Mouse (Mus musculus): ENCODE measurements around the gene Ifrd1.

Gene Ifrd1

DNA sequence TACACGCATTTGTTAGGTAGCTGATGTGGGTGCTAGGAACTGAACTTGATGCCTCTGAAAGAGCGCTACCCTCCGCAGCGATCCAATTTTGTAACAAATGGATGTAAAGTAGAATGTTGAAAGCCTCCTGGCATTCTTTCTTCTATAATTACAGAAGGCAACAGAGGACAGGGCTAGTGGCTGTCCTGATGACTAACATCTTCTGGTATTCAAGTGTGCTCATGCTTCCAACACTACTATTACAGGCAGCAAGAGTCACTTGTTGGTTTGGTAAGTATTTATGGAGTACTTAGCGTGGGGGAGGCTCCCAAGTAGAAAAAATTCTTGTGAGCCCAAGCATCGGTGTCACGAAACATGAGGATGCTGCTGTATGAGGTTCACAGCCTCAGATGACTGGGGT is 9.1 kb downstream of the Ifrd1 start:
- no peak for DNase-seq

GRCm38 (mm10) chr12:40232231-40232630 is 16.1 kb downstream of the Ifrd1 start:
- no peak for DNase-seq

- no peak for DNase-seq
Measured at GRCm38 (mm10) chr12:40231632-40232031, 16.7 kb downstream of the Ifrd1 start.

DNA sequence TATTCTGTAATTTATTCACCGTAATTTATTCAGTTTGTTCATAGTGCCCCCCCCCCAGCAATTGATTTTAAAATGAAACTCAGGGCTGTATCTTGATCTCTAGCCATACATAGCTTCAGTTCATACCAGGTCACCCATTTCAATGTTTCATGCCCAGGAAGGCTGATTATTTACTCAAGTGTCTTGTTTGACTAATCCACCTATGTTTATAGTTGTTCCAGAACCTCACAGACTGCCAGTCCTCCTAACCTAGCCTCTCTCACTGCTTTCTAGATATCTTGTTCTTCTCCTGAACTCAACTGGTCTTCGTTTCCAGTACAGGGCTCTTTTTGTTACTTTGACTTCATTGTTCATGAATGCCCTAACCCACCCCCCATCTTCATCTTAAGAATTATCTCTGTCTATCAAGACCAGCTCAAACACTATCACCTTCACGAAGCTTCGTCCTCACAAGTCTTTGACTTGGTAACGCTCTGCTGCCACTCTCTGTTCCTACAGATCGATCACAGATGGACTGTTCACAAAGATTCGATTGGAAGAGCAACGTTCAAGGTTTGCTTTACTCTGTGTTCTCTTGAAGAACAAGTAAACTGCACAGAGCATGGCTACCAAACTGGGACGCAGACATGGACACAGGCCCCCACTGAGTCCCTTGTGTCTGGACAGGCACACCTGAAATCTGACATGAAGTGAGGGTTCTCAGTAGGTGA is 24.0 kb downstream of the Ifrd1 start:
- DNase-seq, result no peak

DNA sequence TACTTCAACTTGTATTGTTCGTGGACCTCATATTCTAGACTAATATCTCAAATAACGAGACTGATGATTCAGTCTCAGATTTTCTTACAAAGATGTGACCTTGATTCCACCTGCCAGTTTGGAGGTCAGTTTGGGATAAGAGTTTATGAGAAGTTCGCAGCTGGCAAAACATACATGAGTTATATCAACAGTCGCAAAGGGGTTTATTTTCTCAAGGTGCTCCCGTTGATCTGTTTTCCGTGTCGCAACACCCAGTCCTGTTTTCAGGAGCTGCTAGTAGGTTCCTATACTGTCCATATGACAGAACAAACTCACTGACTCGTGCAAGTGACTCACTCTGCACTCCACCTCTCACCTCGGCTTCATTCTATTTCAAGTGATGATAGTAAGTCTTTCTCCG is 24.6 kb downstream of the Ifrd1 start:
- DNase-seq, result no peak

- DNase-seq, result peak; percentile 98
Measured at GRCm38 (mm10) chr12:40223082-40223619, 25.2 kb downstream of the Ifrd1 start.

DNA sequence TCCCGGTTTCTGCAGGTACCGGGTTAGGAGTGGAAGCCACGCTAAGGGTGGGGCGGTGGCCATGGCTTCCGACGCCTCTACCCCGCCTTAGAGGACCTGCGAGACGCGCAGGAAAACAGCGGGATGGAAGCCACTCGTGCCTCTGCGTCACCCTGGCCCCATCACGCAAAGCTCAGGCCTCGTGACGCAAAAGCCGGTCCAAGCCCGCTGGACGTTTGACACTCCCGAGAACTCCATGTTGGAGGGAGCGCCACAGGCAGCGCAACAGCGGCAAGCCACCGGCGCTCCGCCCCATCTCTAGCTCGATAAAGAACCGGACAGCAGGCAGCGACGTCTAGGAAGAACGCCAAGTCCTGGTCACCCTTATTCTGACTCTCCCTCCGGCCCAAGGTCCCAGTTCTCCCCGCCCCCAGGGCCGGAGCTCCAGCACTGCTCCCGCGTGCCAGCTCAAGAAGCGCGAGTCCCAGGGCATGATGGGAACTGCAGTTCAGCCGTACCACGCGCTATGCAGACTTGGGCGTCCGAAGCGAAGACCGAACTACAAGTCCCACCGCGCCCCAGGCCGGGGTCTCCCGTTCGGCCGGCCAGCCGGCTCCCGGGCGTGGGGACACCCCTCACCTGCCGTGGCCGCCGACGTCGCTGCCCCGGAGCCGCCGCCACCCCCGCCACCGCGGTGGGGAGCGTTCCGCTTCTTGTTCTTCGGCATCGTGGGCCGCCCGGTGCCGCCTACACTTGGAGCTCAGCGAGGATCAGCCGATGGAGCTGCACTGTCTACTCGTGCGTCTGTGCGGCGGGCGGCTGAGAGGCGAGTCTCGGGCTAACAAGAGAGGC is 25.8 kb downstream of the Ifrd1 start:
- DNase-seq, result peak; percentile 94

- DNase-seq, result no peak
Measured at GRCm38 (mm10) chr12:40221611-40222010, 26.7 kb downstream of the Ifrd1 start.

- no peak for DNase-seq
Measured at GRCm38 (mm10) chr12:40220896-40221295, 27.4 kb downstream of the Ifrd1 start.

DNA sequence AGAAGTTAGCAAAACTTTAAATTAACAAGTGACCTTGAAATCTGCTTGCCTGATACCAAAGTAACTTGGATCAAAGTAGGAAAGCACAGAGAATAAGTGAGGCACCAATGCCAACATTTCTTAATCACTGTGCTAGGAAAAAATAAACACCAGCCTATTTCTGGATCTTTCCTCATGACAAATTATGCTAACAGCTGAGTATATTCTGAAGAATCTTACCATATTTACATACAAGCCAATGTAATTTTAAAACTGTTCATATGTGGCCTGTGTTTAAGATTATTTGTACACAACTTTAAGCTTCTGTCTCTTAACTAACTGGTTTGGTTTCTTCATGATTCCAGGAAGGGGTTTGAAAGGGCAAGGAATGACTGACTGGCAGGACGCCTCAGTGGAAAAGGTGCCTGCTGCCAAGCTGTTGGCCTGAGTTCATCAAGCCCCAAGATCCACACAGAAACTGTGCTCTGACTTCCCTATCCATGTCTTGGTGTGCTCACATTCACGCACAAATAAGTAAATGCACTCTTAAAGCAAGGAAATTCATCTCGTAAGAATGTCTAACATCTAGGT is 28.2 kb downstream of the Ifrd1 start:
- peak; percentile 51 for DNase-seq

GRCm38 (mm10) chr12:40218430-40218945 is 29.8 kb downstream of the Ifrd1 start:
- no peak for DNase-seq

- no peak for DNase-seq
Measured at GRCm38 (mm10) chr12:40217776-40218175, 30.5 kb downstream of the Ifrd1 start.

DNA sequence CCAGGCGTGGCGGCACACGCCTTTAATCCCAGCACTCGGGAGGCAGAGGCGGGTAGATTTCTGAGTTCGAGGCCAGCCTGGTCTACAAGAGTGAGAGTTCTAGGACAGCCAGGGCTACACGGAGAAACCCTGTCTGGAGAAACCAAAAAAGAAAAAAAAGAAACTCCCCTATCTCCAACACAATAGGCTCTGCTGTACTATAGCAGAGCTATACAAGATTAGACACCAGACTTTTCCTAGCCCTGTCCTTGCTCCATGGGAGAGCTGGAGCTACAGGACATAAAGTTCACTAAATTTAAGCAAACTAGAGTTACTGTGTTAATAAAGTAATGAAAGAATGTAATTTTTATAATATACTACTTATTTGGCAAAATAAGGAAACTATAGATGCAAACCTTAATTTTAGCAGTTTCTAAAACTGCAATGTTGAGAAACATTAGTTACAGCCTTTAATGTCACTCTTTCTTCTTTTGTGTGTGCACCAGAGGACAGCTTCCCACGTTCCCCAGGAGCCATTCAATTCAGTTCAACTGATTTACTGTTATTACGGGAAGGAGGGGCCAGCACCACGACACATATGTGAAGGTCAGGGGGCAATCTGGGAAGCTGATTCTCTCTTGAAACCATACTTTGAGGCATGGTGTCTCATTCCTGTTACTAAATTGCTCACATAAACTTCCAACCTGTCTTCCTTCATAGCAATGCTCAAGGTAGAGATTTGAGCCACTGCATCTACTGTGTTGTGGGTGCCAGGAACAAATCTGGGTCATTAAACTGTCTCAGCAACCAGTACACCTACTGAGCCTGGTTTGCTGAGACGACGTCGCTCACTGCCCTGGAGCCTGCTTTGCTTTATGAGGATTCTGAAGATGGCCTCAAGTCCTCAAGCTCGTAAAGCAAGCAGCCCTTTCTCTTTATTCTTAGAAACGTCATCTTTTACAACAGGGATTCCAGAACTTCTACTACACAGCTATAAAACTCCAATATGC is 33.1 kb downstream of the Ifrd1 start:
- no peak for DNase-seq

DNA sequence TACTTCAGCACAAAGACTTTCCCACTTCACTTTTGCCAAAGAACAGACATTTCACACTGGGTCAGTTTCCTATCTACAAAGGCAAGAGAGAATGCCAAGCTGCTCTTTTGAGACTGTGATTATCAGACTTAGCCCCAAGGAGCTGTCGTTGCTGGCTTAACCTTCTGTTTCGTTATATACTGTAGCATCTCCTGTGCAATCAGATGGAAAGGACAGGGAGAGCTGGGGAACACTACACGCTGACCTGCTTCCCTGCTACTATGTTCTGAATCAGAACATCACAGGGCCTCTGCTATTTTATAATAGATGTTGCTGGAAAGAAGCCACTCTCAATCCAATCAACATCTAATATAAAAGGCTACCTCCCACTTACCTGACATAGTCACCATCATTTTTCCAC is 39.3 kb downstream of the Ifrd1 start:
- no peak for DNase-seq

DNA sequence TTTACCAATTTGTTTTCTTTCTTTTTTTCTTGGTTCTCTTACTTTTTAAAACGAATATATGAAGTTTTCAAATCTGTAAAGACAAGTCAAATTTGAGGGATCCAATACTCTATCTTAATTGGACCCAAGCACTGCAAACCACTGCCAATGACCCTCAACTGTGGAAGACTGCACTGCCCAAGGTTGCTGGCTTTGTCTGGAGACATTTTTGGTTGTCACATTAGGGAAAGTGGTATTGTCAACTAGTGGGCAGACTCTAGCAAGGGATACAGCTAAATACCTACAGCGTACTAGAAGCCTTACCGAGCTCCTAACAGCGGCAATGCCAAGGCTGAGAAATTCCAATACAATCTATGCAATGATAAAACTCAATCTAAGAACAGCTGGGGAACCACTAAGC is 40.4 kb downstream of the Ifrd1 start:
- DNase-seq, result no peak

- no peak for DNase-seq
Measured at GRCm38 (mm10) chr12:40202161-40203035, 45.9 kb downstream of the Ifrd1 start.

DNA sequence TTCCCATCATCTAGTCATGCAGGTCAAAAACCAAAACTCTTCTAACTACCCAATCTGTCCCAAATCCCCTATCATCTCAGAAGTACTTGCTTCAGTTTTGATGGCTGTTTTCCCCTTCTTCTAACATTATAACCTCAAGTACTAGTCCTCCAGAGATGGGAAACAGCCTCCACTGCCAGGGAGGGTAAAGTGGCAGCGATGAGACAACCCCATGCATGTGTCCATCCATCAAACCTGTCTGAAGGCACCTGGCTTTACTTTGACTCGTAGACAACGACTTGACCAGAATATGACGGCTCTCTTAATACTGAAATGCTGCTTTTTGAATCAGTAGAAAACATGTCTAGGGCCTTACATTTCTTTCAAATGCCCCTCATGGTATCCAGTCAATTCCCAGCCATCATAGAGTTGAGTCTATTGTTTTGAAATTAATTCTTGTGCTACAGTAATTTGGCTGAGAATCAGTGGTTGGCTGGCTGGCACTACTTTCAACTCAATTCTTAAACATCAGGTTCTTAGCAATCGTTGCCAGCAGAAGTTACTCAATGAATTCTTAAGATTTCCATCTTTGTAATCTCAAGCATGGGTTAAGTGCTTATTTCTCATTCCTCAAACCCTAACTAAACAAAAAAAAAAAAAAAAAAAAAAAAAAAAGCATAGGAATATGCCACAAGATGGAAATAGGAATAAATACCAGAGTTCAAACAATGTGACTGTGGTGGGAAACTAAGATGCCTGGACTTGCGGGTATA is 47.6 kb downstream of the Ifrd1 start:
- no peak for DNase-seq

- DNase-seq, result peak; percentile 69
Measured at GRCm38 (mm10) chr12:40199795-40200402, 48.4 kb downstream of the Ifrd1 start.

DNA sequence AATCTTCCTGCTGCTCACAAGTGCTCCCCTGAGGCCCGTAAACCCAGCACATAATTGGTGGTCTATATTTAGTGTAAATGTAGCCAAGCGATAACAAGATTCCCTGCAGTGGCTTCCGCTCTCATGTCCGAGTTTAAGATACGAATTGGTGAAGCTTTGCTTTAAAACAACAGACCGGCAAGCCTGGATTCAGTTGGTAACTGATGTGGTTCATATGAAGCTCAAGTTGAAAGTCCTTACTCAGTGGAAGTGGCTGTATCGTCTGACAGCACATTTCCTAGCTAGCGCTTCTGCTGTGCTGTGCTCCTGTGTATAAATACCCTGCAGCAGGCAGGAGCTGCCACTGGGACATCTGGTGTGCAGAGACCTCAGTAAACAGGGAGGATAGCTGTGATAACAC is 49.0 kb downstream of the Ifrd1 start, which contains the start of gene Lsmem1:
Gene Lsmem1 (minus strand): TSS at position 189 of the 400 bp plus-strand sequence.
- DNase-seq, result no peak

GRCm38 (mm10) chr12:40198427-40198826 is 49.9 kb downstream of the Ifrd1 start:
- no peak for DNase-seq

All from lung, postnatal 14 days (tissue).